Mouse (Mus musculus) retina, embryonic 14.5 days (tissue): Measurements from ENCODE around the gene Rnf26.

Experiments
- DNase-seq: peaks from one replicate; pipeline ENCODE4 v3.0.0-alpha.2; 2015; ENCODE audit warnings: low spot score

Rnf26 gene

GRCm38 (mm10) chr9:44088877-44089608, 24.3 kb downstream of the Rnf26 start:
- no peak for DNase-seq

GRCm38 (mm10) chr9:44087761-44088455, 25.4 kb downstream of the Rnf26 start:
- DNase-seq: no peak

GRCm38 (mm10) chr9:44086960-44087359, 26.4 kb downstream of the Rnf26 start:
- DNase-seq: no peak

- DNase-seq: no peak
Measured at GRCm38 (mm10) chr9:44085741-44086665, 27.3 kb downstream of the Rnf26 start.

GRCm38 (mm10) chr9:44085276-44085675, 28.0 kb downstream of the Rnf26 start:
- DNase-seq: no peak

- peak; percentile 87 for DNase-seq
Measured at GRCm38 (mm10) chr9:44084659-44085229, 28.6 kb downstream of the Rnf26 start.

- DNase-seq: no peak
Measured at GRCm38 (mm10) chr9:44084236-44084635, 29.1 kb downstream of the Rnf26 start.

GRCm38 (mm10) chr9:44083392-44084121, 29.8 kb downstream of the Rnf26 start:
- DNase-seq: no peak

- DNase-seq: no peak
Measured at GRCm38 (mm10) chr9:44082266-44082665, 31.1 kb downstream of the Rnf26 start.

GRCm38 (mm10) chr9:44081581-44081980, 31.7 kb downstream of the Rnf26 start:
- DNase-seq: no peak

GRCm38 (mm10) chr9:44080953-44081352, 32.4 kb downstream of the Rnf26 start:
- no peak for DNase-seq

GRCm38 (mm10) chr9:44079997-44080780, 33.1 kb downstream of the Rnf26 start:
- DNase-seq: no peak

- DNase-seq: peak; percentile 54
Measured at GRCm38 (mm10) chr9:44078955-44079756, 34.2 kb downstream of the Rnf26 start.

- no peak for DNase-seq
Measured at GRCm38 (mm10) chr9:44078136-44078797, 35.0 kb downstream of the Rnf26 start.

GRCm38 (mm10) chr9:44077266-44077910, 35.9 kb downstream of the Rnf26 start:
- DNase-seq: no peak

- DNase-seq: peak; percentile 86
Measured at GRCm38 (mm10) chr9:44076764-44077120, 36.6 kb downstream of the Rnf26 start.

- DNase-seq: no peak
Measured at GRCm38 (mm10) chr9:44075996-44076763, 37.1 kb downstream of the Rnf26 start.
